Mouse (Mus musculus) C2C12 (cell line): ENCODE data around the gene Sdccag8. TPM values are rescaled to one million over a fixed set of nuclear protein-coding genes. Genes with fewer than 3 reads are reported as not detected.

Source experiments
- H3K27me3 ChIP-seq: one replicate; pipeline ENCODE4 v1.6.1; 2011; ENCODE audit not compliant: control insufficient read depth, insufficient read depth, insufficient read length
- H3K36me3 ChIP-seq: one replicate; pipeline ENCODE4 v1.6.1; 2011; ENCODE audit not compliant: control insufficient read depth, insufficient read depth
- H3K4me3 ChIP-seq: one replicate; pipeline ENCODE4 v1.5.1; 2011; ENCODE audit warnings: mild to moderate bottlenecking, control low read depth; ENCODE audit not compliant: poor library complexity, insufficient read depth, severe bottlenecking
- H3K79me2 ChIP-seq: one replicate; pipeline ENCODE4 v1.6.1; 2011; ENCODE audit not compliant: control insufficient read depth, insufficient read depth
- H3K79me3 ChIP-seq: one replicate; pipeline ENCODE4 v1.6.1; 2011; ENCODE audit warnings: low read depth, control low read depth
- H3ac ChIP-seq: one replicate; pipeline ENCODE3; 2011; ENCODE audit warnings: low read depth; ENCODE audit not compliant: control insufficient read depth, insufficient read length
- CEBPB ChIP-seq: IDR thresholded peaks from one replicate; pipeline ENCODE4 v1.6.1; 2011; ENCODE audit warnings: low read depth, mild to moderate bottlenecking, control low read depth, moderate library complexity
- CTCF ChIP-seq: IDR thresholded peaks from one replicate; pipeline ENCODE4 v1.5.1; 2011; ENCODE audit not compliant: control insufficient read depth, insufficient read depth, insufficient read length
- FOSL1 ChIP-seq: IDR thresholded peaks from one replicate; pipeline ENCODE4 v1.8.0; 2011; ENCODE audit warnings: mild to moderate bottlenecking, low read length; ENCODE audit not compliant: poor library complexity, insufficient read depth, severe bottlenecking
- MAX ChIP-seq: IDR thresholded peaks from one replicate; pipeline ENCODE4 v1.6.1; 2011; ENCODE audit warnings: mild to moderate bottlenecking, control low read depth
- MYOD1 ChIP-seq: IDR thresholded peaks from one replicate; pipeline ENCODE4 v1.6.1; 2011; ENCODE audit warnings: low read depth; ENCODE audit not compliant: control insufficient read depth, insufficient read length
- MYOG ChIP-seq: IDR thresholded peaks from one replicate; pipeline ENCODE4 v1.6.1; 2011; ENCODE audit not compliant: control insufficient read depth, insufficient read length; ENCODE audit errors: extremely low read depth
- USF1 ChIP-seq: IDR thresholded peaks from one replicate; pipeline ENCODE4 v1.6.1; 2011; ENCODE audit warnings: low read depth, mild to moderate bottlenecking, control low read depth, moderate library complexity
- polyA plus RNA-seq: library from polyadenylated mRNA; unstranded; fragments of >200 nt; fragmentation: generic; extraction: Trizol; gene quantifications from one replicate; pipeline ENCODE4 v1.2.1, GENCODE M21; 2012; ENCODE audit warnings: missing spikeins

Gene Sdccag8
- polyA plus RNA-seq, 1 experiment = 5.8 TPM

- Histone ChIP-seq H3K36me3 (no peaks in the 10 kb centered on the region), H3K4me3 (no peak overlapping the region), H3K79me2 (no peaks in the 10 kb centered on the region), H3K79me3 (no peaks in the 10 kb centered on the region), H3ac (no peak overlapping the region), H3K27me3 (no peaks in the 10 kb centered on the region)
- TF ChIP-seq CTCF (no peak), FOSL1 (no peak), MYOD1 (no peak), CEBPB (no peak), USF1 (no peak)
Measured at GRCm38 (mm10) chr1:177013313-177013712, 198.9 kb downstream of the Sdccag8 start.

DNA sequence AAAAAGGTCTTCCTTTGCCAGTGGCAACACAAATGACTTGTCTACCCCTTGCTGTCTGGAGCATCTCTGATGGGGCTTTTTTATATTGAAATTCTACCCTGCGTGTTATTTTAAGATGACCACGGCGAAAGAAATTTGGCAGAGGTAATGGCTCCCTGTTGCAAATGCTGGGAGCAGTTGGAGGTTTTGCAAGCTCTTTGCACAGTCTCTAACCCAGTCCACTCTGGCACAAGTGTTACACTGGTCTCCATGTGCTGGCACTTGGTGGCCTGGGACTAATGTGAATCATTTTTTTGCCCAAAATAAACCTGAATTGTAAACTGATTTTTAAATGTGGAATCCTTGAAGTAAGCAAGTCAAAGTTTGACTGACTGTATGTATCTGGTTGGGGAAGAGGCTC lies 199.3 kb downstream of the Sdccag8 start:
- H3K36me3 ChIP-seq = no peaks in the 10 kb centered on the region
- no peaks in the 10 kb centered on the region for H3K79me3 ChIP-seq
- H3K4me3 ChIP-seq = no peak overlapping the region
- H3ac ChIP-seq = no peak overlapping the region
- H3K79me2 ChIP-seq = no peaks in the 10 kb centered on the region
- H3K27me3 ChIP-seq = no peaks in the 10 kb centered on the region
- TF ChIP-seq MAX (no peak), MYOD1 (no peak), CEBPB (no peak), USF1 (no peak), CTCF (no peak), MYOG (no peak), FOSL1 (no peak)

DNA sequence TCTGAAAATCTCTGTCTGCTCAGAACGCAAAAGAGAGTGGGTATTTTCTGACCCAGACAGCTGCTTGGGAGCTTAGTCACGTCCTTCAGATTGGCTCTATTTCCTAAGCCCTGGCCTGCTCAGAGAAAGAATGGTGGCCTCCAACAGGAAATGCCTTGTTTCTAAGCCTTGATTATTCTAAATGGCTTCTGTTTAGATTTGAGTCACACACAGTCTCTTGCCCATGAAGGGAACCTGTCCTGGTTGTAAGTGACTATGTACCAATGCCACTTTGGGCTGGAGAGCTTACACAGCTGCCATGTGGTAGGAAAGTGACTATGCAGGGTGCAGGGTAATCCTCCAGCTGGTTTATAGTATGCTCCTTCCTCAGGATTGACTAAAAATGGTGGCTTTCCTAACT lies 199.9 kb downstream of the Sdccag8 start:
- Histone ChIP-seq H3K79me2 (no peaks in the 10 kb centered on the region), H3K36me3 (no peaks in the 10 kb centered on the region), H3K27me3 (no peaks in the 10 kb centered on the region), H3ac (no peak overlapping the region), H3K79me3 (no peaks in the 10 kb centered on the region), H3K4me3 (no peak overlapping the region)
- TF ChIP-seq CEBPB (no peak), MYOD1 (peak; percentile 82), USF1 (no peak)

DNA sequence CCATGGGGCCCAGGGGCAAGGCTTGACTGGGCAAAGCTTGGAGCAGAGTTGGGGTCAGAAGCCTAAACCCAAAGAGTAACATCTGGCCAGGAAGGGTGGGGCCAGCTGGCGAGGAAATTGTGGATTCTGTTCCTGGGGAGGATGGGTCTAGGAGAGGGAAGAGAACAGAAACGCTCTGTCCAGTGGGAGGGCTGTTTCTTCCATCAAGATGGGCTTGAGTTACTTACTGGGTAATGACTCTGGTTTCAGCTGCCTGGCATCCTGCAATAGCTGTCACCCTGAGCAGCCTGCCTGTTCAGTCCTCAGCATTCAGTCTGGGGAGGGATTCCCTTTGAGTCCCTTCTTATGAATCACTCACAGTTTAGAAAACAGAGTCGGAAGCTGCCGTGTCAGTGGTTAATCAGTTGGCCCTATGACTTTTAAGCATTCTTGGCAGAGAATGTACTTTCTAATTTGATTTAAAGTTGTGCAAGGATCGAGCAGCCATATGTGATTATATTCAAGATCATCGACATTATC lies 200.5 kb downstream of the Sdccag8 start:
- no peak overlapping the region for H3ac ChIP-seq
- no peaks in the 10 kb centered on the region for H3K79me2 ChIP-seq
- H3K36me3 ChIP-seq = no peaks in the 10 kb centered on the region
- H3K4me3 ChIP-seq = no peak overlapping the region
- no peaks in the 10 kb centered on the region for H3K27me3 ChIP-seq
- no peaks in the 10 kb centered on the region for H3K79me3 ChIP-seq
- peak; percentile 76 for TF ChIP-seq CEBPB
- no peak for TF ChIP-seq CTCF
- no peak for TF ChIP-seq USF1
- TF ChIP-seq MYOD1 = peak; percentile 50

DNA sequence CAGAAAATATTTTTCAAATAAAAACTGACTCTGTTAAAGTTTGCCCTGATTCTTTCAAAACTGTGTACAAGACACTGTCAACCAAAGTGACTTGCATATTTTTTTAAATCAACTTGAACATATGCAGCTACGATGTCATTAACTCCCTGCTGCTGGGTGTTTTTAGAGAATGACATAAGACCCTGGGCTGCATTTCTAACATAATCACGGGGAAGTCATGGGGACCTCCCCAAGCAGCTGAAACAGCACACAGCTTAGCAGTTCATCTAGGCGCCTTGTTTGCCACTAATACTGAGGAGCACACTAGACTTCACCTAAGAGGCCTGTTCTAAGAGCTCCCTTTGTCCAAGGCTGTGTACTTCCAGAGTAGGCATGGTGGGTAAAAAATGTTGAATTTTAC lies 201.5 kb downstream of the Sdccag8 start:
- Histone ChIP-seq H3K79me3 (no peaks in the 10 kb centered on the region), H3K27me3 (no peaks in the 10 kb centered on the region), H3K36me3 (no peaks in the 10 kb centered on the region), H3ac (no peak overlapping the region), H3K4me3 (no peak overlapping the region), H3K79me2 (no peaks in the 10 kb centered on the region)
- TF ChIP-seq CEBPB (no peak), MYOD1 (peak; percentile 66), FOSL1 (no peak)

DNA sequence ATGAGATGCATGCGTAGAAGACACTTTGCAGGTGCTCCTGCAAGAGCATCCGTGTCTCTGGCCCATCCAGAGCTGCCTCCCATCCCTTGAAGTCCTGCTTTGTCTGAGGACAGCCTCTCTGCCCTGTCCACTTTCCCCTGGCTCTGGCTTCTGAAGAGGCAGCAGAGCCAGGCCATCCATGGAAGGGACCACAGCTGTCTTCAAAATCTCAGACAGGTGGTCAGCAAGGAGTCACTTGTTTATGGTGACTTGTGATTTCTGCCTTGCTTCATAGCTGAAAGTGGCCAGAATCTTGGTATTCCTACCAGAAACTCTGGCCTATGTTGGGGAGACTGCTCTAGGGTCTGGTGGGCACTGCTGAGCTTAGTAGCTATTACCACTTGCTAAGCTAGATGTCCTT lies 202.3 kb downstream of the Sdccag8 start:
- Histone ChIP-seq H3K79me2 (no peaks in the 10 kb centered on the region), H3K79me3 (no peaks in the 10 kb centered on the region), H3K27me3 (no peaks in the 10 kb centered on the region), H3ac (no peak overlapping the region), H3K36me3 (no peaks in the 10 kb centered on the region), H3K4me3 (no peak overlapping the region)
- TF ChIP-seq MYOG (no peak), MAX (no peak), CEBPB (no peak), CTCF (no peak), FOSL1 (no peak), MYOD1 (no peak), USF1 (no peak)
